Mouse (Mus musculus) cortical plate, adult 2 months (tissue): ENCODE data around the gene Pex14.

ENCODE experiments used
- CTCF ChIP-seq: fragments of 200-500 bp; IDR thresholded peaks from 2 replicates; pipeline ENCODE4 v1.5.1; 2011; ENCODE audit warnings: mild to moderate bottlenecking, control low read depth, low read length; ENCODE audit not compliant: insufficient read depth; ENCODE audit errors: extremely low read depth
- POLR2A ChIP-seq: fragments of 200-500 bp; IDR thresholded peaks from 2 replicates; pipeline ENCODE4 v1.6.1; 2011; ENCODE audit warnings: mild to moderate bottlenecking, low read length, control low read depth; ENCODE audit not compliant: insufficient read depth; ENCODE audit errors: extremely low read depth

GRCm38 (mm10) chr4:149027571-149027970 is 72.1 kb downstream of the Pex14 start:
- TF ChIP-seq POLR2A = no peak
- TF ChIP-seq CTCF = no peak
